Mouse (Mus musculus): ENCODE results near the gene Rnf19b. TPM values are rescaled to one million over a fixed set of nuclear protein-coding genes. Genes with fewer than 3 reads are reported as not detected.
A peak's percentile ranks its signal among the peaks of the same experiment; 100 is the strongest.

Rnf19b gene
- 223 to 304 TPM (median 264 TPM) in 3 replicates for total RNA-seq (2017)

DNA sequence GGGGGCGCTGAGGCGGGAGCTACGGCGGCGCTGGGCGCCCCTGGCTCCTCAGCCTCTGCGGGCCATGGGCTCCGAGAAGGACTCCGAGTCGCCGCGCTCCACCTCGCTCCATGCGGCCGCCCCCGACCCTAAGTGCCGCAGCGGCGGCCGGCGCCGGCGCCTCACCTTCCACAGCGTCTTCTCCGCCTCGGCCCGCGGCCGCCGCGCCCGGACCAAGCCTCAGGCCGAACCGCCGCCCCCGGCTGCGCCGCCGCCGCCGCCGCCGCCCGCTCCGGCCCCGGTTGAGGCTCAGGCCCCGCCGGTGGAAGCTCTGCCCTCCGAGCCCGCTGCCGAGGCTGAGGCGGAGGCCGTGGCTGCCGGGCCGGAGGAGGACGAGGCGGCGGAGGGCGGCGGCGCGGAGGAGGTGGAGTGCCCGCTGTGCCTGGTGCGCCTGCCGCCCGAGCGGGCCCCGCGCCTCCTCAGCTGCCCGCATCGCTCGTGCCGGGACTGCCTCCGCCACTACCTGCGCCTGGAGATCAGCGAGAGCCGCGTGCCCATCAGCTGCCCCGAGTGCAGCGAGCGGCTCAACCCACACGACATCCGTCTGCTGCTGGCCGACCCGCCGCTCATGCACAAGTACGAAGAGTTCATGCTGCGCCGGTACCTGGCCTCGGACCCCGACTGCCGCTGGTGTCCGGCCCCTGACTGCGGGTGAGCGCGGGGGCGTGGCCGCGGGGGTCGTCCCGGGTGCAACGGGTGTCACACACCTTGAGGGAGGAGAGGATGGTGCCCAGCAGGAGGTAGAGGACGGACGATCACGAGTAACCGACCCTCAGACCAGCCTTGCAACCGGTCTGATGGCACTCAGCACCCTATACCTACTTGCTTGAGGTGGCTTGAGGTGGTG, at the start of gene Rnf19b:
Gene Rnf19b, plus strand, starts transcription at position 65 of the 886 bp plus-strand sequence.
- peak; percentile 19; the same call in 1 of the 2 replicates for ATAC-seq (replicated peaks; ENCODE audit: insufficient number of reproducible peaks, low FRiP score, low TSS enrichment, poor library complexity, severe bottlenecking)

DNA sequence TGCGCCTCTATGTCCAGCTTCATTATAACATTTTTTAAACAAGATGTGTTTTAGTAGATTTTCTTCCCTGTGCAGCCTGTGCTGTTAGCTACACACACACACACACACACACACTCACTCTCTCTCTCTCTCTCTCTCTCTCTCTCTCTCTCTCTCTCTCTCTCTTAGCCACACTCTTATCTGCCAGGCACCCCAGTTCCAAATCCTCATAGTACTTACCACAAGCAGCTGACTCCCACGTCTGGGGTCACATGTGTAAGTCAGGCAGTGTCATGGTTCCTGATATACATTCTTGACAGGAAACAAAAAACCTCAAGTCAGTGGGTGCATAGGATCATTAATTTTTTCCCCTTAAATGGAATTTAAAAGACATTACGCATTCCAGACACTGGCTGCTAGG, 49.4 kb upstream of the Rnf19b start:
- no peak for ATAC-seq (replicated peaks; ENCODE audit: insufficient number of reproducible peaks, low FRiP score, low TSS enrichment, poor library complexity, severe bottlenecking)

DNA sequence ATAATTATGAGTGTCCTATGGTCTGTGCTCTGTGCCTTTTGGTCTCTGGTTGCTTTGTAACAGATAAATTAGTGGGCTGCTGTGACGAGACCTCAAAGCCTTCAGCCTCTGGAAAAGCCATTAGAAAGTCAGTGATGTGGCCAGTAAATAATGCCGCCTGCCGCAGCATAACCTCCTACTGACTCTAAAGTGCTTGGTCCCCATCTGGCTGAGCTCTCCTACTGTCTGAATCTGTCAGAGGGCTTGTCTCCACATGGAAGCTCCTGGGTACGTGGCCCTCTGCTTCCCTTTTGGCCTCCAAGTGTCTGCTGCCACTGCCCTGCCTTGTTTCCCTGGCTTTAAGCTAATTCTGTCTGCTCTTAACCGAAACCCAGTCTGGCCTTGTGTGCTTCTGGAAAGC, 48.5 kb upstream of the Rnf19b start:
- ATAC-seq (replicated peaks; ENCODE audit: insufficient number of reproducible peaks, low FRiP score, low TSS enrichment, poor library complexity, severe bottlenecking), result no peak

DNA sequence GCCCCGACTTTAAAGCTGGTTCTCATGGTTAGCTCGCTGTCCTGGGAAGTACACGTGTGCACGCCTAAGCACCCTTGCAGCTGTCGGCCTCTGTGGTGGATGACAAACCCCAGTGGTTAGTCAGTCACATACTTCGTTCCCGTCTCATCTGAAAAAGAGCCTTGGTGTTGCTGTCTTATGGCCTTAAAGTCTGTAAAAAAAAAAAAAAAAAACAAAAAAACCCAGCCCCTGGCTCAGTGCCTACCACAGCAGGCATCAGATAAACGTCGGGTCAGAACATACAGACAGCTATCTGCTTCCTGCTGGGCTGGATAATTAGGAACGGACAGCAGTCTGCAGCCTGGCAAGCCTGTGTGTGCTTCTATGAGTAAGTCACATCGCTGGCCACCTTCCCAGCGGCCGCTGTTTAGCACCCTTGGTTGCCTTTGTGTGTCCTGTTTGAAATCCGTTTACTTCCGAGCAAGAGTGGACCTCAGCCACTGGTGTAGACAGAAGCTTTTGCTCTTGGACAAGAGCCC, 46.4 kb upstream of the Rnf19b start:
- no peak for ATAC-seq (replicated peaks; ENCODE audit: insufficient number of reproducible peaks, low FRiP score, low TSS enrichment, poor library complexity, severe bottlenecking)

DNA sequence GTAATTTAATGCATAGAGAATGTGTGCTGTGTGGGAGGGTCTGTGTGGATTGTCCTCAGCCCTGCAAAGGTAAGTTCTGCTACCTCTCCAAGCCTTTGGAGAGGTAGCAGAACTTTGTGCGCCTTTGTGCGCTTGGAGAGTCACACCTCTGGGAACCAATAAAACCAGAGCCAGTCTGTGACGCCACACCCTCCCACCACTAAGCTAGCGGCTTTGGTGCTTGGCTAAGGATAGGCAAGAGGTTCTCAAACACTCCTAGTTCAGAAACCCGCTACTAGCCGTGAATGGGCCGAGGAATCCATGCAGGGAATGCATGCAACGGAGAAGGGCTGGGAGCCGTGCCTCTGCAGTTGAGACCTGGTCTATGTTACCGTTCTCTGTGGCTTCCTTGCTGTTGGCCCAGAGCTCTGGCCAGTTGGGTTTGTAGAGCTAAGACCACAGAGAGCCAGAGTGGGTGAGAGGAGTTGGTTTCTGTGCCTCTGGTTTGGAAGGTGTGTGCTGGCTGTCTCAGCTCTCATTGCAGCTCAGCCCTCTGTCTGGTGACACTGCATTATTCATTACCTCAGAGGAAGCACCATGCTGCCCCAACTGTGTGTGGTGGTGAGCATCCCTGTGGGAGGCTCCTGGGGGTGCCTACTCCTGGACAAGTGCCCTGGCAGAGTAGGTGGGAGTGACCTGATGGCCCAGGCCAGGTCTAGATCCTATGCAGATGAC, 44.8 kb upstream of the Rnf19b start:
- no peak for ATAC-seq (replicated peaks; ENCODE audit: insufficient number of reproducible peaks, low FRiP score, low TSS enrichment, poor library complexity, severe bottlenecking)

DNA sequence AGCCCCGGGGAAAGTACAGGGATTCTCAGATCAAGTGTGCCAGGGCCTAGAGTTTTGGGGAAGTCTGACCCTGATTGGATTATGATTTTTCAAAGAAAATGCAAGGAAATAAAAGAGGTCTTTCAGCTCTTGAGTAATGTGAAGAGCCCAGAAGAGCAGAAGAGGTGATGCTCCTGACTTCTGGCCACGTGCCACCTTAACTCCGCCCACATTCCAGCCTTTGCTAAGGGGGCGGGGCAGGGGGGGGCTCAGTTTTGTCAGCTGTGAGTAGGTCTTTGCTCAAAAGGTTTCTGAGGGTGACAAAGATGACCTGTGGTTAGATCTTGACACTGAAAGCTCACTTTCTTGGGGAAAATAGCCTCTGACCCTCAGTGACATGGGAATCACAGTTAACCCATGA, 41.7 kb upstream of the Rnf19b start:
- no peak for ATAC-seq (replicated peaks; ENCODE audit: insufficient number of reproducible peaks, low FRiP score, low TSS enrichment, poor library complexity, severe bottlenecking)

DNA sequence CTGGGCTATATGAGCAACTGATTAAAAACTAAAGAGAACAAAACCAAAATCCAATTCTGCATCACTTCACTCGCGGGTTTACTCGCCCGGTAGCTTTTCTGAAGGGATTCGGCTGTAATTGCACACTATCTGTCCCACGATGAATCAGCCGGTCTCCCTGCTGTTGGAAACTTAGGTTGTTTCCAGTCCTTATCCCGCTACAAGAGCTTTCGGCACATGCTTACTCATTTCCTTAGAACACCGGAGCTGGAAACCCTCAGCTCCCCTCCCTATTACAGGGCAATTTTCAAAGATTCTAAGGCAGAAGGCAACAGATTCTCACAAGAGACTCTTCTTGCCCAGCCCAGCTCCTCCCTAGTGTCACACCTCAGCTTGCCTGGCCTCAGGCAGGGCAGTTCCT, 40.9 kb upstream of the Rnf19b start:
- no peak for ATAC-seq (replicated peaks; ENCODE audit: insufficient number of reproducible peaks, low FRiP score, low TSS enrichment, poor library complexity, severe bottlenecking)

DNA sequence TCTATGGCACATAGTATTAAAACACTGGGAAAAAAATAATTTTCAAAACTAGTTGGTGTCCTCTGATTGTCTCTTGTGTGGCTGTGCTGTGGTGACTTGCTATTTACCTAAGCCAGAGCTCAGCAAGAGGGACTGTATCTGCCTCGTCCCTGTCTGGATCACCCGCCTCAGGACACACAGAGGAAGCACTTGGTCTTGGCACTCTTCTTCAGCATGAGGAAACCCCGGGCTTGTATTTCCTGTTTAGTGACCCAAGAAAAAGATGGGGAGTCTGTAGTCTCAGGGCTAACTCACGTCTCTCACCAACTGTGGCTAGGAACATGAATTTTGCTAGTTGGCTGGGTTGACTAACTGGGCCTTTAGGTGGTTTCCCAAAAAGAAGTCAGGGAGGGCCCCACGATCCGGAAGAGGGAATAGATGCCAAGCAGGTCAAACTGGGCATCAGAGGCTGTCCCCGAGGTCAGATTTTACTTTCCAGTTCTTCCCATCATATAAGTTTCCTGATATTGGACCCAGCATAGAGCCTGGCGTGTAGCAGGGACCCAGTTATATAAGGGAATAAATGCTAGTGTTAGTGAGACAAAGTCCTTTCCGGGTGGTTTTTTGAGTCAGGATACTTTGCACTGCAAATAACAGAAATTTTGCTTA, 39.2 kb upstream of the Rnf19b start:
- no peak for ATAC-seq (replicated peaks; ENCODE audit: insufficient number of reproducible peaks, low FRiP score, low TSS enrichment, poor library complexity, severe bottlenecking)

DNA sequence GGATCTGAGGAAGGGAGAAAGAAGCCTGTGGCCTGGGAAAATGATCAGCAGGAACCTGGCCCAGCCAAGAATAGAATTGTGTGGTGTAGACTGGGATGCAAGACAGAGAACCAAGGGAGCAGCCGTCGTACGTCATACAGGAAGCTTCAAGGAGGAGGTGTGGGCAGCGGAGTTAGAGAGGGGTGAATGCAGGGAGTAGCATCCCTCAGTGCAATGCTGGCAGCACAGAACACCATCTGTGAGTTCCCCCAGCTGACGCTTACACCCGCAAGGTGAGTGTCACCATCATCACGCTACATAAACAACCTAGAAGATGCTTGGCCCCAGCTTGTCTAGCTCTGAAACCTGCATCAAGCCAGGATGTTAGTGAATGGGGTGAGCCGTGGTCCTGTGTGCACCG, 38.3 kb upstream of the Rnf19b start:
- ATAC-seq (replicated peaks; ENCODE audit: insufficient number of reproducible peaks, low FRiP score, low TSS enrichment, poor library complexity, severe bottlenecking), result no peak

DNA sequence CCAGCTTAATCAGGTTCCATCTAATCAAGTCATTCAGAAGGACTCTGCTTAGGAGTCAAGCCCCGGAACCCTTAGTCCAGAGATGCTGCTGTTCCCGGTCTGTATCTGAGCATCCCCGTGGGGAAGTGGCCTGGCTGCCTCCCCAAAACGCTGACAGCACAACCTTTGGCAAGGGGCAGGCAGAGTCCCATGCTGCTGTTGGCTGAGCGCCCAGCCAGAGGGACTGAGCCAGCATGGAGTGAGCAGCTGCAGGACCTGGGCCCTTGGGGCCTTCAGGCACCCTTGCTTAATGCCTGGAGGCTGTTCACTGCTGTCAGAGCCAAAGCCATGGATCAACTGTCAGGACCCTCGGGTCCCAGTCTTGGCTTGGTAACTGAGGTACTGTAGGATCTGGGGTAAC, 37.6 kb upstream of the Rnf19b start:
- no peak for ATAC-seq (replicated peaks; ENCODE audit: insufficient number of reproducible peaks, low FRiP score, low TSS enrichment, poor library complexity, severe bottlenecking)

DNA sequence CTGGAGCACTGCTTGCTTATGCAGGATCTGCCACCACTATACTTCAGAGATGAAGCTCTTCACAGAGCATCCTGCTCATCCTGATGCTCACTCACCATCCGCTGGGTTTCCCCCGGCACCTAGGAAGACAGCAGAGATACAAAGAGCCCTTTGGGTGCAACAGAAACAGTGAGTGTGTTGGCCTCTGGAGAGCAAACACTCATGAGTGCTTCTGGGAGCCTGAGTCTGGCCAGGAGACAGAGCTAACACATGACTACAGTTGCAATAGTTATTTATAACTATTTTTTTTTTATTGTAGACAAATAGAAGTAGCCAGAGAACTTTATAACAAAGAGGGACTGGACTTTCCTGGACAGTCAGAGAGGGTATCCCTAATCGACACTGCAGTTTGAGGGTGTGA, 36.6 kb upstream of the Rnf19b start:
- ATAC-seq (replicated peaks; ENCODE audit: insufficient number of reproducible peaks, low FRiP score, low TSS enrichment, poor library complexity, severe bottlenecking), result no peak

DNA sequence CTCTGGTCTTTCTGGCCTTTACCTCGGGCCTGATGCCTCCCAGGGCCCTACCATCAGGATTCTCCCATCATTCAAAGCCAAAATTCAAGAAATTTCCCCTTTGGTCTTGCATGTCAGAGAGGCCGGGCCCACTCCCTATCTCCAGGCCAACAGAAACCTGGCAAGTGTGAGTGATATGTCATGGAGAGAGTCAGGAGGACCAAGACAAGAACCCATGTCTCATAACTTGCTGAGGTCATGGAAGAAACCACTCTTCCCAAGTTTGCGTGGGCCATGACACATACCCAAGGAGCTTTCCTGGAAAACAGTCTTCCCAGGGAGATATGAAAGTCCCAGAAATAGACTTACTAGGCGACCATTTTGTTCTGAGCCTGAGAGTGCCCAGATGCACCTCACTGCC, 36.2 kb upstream of the Rnf19b start:
- no peak for ATAC-seq (replicated peaks; ENCODE audit: insufficient number of reproducible peaks, low FRiP score, low TSS enrichment, poor library complexity, severe bottlenecking)

DNA sequence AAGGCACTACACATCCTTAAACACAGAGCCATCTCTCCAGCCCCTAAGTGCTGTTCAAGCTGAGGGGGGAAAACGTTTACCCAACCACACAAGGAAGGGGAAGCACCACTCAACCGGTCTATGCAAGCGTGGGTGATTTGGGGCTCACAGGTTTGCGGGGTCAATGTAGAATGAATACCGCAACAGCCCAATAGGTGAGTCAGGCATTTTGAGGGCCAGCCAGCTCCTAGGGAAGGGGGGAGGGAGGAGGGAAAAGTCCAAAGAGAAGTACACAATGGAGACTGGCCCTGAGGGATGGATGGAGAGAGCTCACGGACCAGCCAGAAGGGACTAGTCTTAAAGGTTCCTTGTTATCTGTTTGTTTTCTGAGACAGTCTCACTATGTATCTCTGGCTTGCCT, 34.2 kb upstream of the Rnf19b start:
- no peak for ATAC-seq (replicated peaks; ENCODE audit: insufficient number of reproducible peaks, low FRiP score, low TSS enrichment, poor library complexity, severe bottlenecking)

DNA sequence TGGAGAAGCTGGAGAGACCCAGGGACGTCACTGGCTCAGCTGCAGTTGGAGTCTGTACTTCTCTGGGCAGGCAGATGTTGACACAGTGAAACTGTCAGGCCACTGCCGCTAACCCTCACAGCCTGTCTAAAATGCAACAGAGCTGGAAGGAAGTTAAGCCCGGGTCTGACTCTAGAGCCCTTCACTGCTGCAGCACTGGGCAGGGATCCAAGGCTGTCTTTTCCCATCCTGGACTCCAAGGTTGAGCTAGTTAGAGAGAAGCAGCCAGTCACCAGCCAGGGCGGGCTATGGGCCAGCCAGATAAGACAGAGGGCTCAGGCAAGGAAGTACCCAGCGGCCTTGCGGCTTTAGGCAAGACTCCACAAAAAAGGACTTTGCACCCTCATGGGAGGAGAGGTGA, 33.3 kb upstream of the Rnf19b start:
- ATAC-seq (replicated peaks; ENCODE audit: insufficient number of reproducible peaks, low FRiP score, low TSS enrichment, poor library complexity, severe bottlenecking), result no peak

DNA sequence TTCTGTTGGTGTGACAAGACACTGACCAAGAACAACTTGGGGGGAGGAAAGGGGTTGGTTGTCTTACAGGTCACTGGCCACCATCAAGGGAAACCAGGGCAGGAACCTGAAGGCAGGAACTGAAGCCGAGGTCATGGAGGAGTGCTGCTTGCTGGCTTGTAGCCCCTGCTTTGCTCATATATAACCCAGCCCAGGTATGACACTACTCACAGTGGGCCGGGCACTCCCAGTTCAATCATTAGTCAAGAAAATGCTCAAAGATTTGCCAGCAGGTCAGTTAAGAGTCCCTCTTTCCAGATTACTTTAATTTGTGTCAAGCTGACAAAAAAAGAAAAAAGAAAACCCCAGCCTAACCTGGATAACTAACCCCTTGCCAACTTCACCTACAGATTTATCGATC, 32.4 kb upstream of the Rnf19b start:
- no peak for ATAC-seq (replicated peaks; ENCODE audit: insufficient number of reproducible peaks, low FRiP score, low TSS enrichment, poor library complexity, severe bottlenecking)

DNA sequence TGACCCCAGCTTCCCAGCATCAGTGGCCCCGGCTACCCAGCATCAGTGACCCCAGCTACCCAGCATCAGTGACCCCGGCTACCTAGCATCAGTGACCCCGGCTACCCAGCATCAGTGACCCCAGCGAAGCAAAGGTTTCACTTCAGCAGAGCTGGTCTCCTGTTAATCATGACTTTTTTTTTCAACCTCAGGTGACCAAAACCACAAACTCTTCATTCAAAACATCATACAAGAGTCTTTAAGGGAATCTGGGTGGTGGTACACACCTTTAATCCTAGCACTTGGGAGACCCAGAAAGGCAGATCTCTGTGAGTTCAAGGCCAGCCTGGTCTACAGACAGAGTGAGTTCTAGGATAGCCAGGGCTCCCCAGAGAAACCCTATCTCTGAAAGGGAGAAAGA, 27.3 kb upstream of the Rnf19b start:
- ATAC-seq (replicated peaks; ENCODE audit: insufficient number of reproducible peaks, low FRiP score, low TSS enrichment, poor library complexity, severe bottlenecking), result no peak

DNA sequence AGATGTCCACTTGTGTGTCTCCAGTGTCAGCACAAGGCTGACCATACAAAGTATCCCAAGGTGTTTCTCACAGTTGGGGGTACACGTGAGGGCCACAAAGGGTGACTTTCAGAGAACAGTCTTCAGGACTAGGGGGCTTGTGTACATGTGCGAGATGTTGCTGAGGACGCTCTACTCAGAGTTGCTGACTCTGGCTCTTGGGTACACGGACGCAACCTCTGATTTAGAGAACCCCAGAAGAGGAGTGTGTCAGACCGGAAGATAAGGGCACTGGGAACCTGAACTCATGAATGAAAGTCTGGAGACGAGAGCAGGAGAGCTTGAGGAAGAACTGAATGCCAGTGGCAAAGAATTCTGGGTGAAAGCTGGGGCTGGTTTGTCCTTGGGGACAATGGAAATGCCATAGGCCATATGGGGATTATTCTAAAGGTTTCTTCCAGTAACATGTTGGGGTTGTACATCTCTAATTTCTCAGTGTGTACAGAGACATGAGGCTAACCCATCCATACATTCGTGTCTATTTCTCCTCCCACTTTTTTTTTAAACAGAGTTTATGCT, 26.6 kb upstream of the Rnf19b start:
- no peak for ATAC-seq (replicated peaks; ENCODE audit: insufficient number of reproducible peaks, low FRiP score, low TSS enrichment, poor library complexity, severe bottlenecking)

DNA sequence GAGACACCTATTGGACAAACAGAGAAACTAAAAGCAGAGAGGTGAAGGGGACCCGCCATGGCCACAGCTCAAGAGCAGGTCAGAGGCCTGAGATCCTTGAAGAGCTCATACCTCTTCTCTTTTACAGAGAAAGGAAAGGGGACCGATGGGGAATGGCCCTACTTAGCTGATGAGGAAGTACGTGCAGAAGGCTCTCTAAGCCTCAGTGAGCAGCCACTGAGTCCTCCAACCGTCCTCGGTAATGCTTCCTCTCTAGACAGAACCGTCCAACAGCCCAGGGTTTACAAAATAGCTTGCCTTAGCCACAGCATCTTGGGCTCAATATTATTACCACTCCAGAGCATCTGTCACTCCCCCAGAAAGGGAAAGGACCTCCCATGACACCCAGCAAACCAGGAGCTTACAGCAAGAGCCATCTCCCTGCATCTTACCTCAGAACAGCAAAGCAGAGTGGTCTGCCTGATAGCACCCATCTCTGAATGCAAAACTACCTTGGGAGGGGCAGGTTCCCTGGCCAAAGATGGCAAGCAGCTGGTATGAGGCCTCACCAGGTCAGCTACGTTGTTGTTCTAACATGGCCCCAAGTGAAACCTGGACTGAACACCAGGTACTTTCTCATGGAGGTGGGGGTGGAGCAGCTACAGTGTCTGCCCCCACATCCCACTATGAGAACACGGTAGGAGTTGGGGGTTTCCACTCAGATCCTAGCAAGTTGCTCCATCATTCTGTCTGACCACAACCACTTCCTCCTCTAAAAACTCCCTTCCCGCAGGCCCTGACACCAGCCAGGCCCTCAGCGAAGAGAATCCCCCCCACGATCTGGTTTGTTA, 25.7 kb upstream of the Rnf19b start:
- ATAC-seq (replicated peaks; ENCODE audit: insufficient number of reproducible peaks, low FRiP score, low TSS enrichment, poor library complexity, severe bottlenecking), result peak; percentile 72

Measured in monocyte, adult 5-6 weeks (primary cell).